ENCODE assay signal across 8 mouse cellular contexts in genomic region chr11:59483212-59483611, GRCm38 (mm10). TPM values are rescaled to one million over a fixed set of nuclear protein-coding genes. Genes with fewer than 3 reads are reported as not detected.
DNase-seq lines count a peak whose midpoint lies in the region; ATAC-seq and TF ChIP-seq lines count a peak whose summit lies in the region.

No protein-coding gene starts in this region.

- no peaks in the 10 kb centered on the region for H3K9me3 ChIP-seq in embryonic facial prominence, embryonic 10.5 days
- no peaks in the 10 kb centered on the region for H3K9me3 ChIP-seq in limb, embryonic 11.5 days (ENCODE audit: control insufficient read depth, low read length)

- no peak overlapping the region for H3K27ac ChIP-seq in left cerebral cortex, adult 2 months
- no peak overlapping the region for H3K27ac ChIP-seq in embryonic facial prominence, embryonic 10.5 days (replicated peaks)
- no peak overlapping the region for H3K27ac ChIP-seq in limb, embryonic 11.5 days (replicated peaks; ENCODE audit: low read depth, low read length)

- no peaks in the 10 kb centered on the region for H3K27me3 ChIP-seq in embryonic facial prominence, embryonic 10.5 days (replicated peaks; ENCODE audit: low read depth, poor library complexity, severe bottlenecking)
- no peaks in the 10 kb centered on the region for H3K27me3 ChIP-seq in limb, embryonic 11.5 days (ENCODE audit: control insufficient read depth, insufficient read depth, low read length)

- H3K4me3 ChIP-seq in left cerebral cortex, adult 2 months: no peak overlapping the region
- no peak overlapping the region for H3K4me3 ChIP-seq in embryonic facial prominence, embryonic 10.5 days
- no peak overlapping the region for H3K4me3 ChIP-seq in limb, embryonic 11.5 days (ENCODE audit: low read depth, low read length)

- 13% methylated on average over 2 of the region's 2 CpGs for whole genome bisulfite sequencing in embryonic facial prominence, embryonic 10.5 days
- WGBS in limb, embryonic 11.5 days: 9% methylated on average over 2 of the region's 2 CpGs

- peak; percentile 69 for TF ChIP-seq CTCF in left cerebral cortex, adult 2 months (IDR thresholded peaks at IDR 0.05)

- no peaks in the 10 kb centered on the region for H3K4me1 ChIP-seq in embryonic facial prominence, embryonic 10.5 days
- H3K4me1 ChIP-seq in limb, embryonic 11.5 days (ENCODE audit: control insufficient read depth, insufficient read depth, low read length): no peaks in the 10 kb centered on the region

- H3K4me2 ChIP-seq in limb, embryonic 11.5 days (ENCODE audit: low read depth, severe bottlenecking): no peak overlapping the region

- ATAC-seq in limb, embryonic 11.5 days (ENCODE audit: insufficient number of reproducible peaks, low FRiP score, low TSS enrichment, low read depth): no peak

- DNase-seq in adrenal gland, adult (ENCODE audit: inconsistent age in 2 of 2, low spot score in 1 of 2): peak; percentile 31 to 84
- DNase-seq in adrenal gland, postnatal 4 days (ENCODE audit: low spot score in 2 of 2): no peak
- DNase-seq in left cerebral cortex, adult 2 months (ENCODE audit: extremely low spot score in 1 of 2, low spot score in 2 of 2): peak in 1 of 2 experiments; percentile 42
- no peak for DNase-seq in left cerebral cortex, postnatal 10 days (ENCODE audit: extremely low spot score in 1 of 2, low spot score in 2 of 2)
- DNase-seq in T-cell, adult 2 months (ENCODE audit: low spot score): peak; percentile 35
- peak; percentile 47 for DNase-seq in embryonic facial prominence, embryonic 10.5 days (ENCODE audit: low spot score)
- DNase-seq in limb, embryonic 11.5 days (ENCODE audit: low spot score): peak; percentile 68
- peak; percentile 44 for DNase-seq in thymus, postnatal 14 days

- peaks cover 37% of the 10 kb centered on the region for H3K36me3 ChIP-seq in embryonic facial prominence, embryonic 10.5 days (replicated peaks)
- H3K36me3 ChIP-seq in limb, embryonic 11.5 days (ENCODE audit: control insufficient read depth, insufficient read depth, low read length): peaks cover 2% of the 10 kb centered on the region; the same call in 1 of the 2 replicates

- H3K9ac ChIP-seq in limb, embryonic 11.5 days (ENCODE audit: low read length): no peak overlapping the region

- intact Hi-C loops in left cerebral cortex, adult 2 months (cut with DNase I): loop anchor here (1.0 kb wide), 1 partner anchor 175 kb away; no protein-coding TSS in a partner anchor
- intact Hi-C loops in left cerebral cortex, postnatal 10 days (cut with DNase I): loop anchor here (2.0 to 10.0 kb wide), 2 partner anchors 176 to 258 kb away; partner anchors contain the start of genes Arf1 and Wnt9a

RNA-seq across cellular contexts. Expression of gene Zfp867, which starts 10.9 kb away (rescaled TPM):
- 10 to 100 TPM in 1 of 2 experiments, 1 to 10 TPM in 1; 9.7 to 10.1 TPM for total RNA-seq in adrenal gland, postnatal 4 days (2021)
- 1 to 10 TPM; 3.3 to 4.8 TPM for total RNA-seq in left cerebral cortex, adult 2 months (2021)
- 1 to 10 TPM; 4.2 to 4.7 TPM for total RNA-seq in left cerebral cortex, postnatal 10 days (2021)
- polyA plus RNA-seq in embryonic facial prominence, embryonic 10.5 days (2016; fragmentation: Nextera tagmentation; extraction: Ambion mirVana): 8.6 and 9.3 TPM in 2 replicates
- 9.4 and 10.0 TPM in 2 replicates for polyA plus RNA-seq in limb, embryonic 11.5 days (2014; fragmentation: Nextera tagmentation; extraction: Ambion mirVana)

RNA-seq across cellular contexts. Expression of gene Snap47, which starts 32.2 kb away (rescaled TPM):
- total RNA-seq in adrenal gland, postnatal 4 days (2021): 10 to 100 TPM; 73.3 to 76.6 TPM
- 100 to 1,000 TPM; 379 to 395 TPM for total RNA-seq in left cerebral cortex, adult 2 months (2021)
- 100 to 1,000 TPM; 366 to 371 TPM for total RNA-seq in left cerebral cortex, postnatal 10 days (2021)
- polyA plus RNA-seq in embryonic facial prominence, embryonic 10.5 days (2016; fragmentation: Nextera tagmentation; extraction: Ambion mirVana): 128 and 134 TPM in 2 replicates
- polyA plus RNA-seq in limb, embryonic 11.5 days (2014; fragmentation: Nextera tagmentation; extraction: Ambion mirVana): 144 and 148 TPM in 2 replicates

RNA-seq across cellular contexts. Expression of gene Jmjd4, which starts 33.4 kb away (rescaled TPM):
- total RNA-seq in adrenal gland, postnatal 4 days (2021): 10 to 100 TPM; 11.4 to 12.1 TPM
- 10 to 100 TPM; 27.3 to 27.4 TPM for total RNA-seq in left cerebral cortex, adult 2 months (2021)
- total RNA-seq in left cerebral cortex, postnatal 10 days (2021): 10 to 100 TPM; 34.4 to 34.5 TPM
- polyA plus RNA-seq in embryonic facial prominence, embryonic 10.5 days (2016; fragmentation: Nextera tagmentation; extraction: Ambion mirVana): 19.1 and 19.6 TPM in 2 replicates
- polyA plus RNA-seq in limb, embryonic 11.5 days (2014; fragmentation: Nextera tagmentation; extraction: Ambion mirVana): 19.1 and 20.1 TPM in 2 replicates

RNA-seq across cellular contexts. Expression of gene Zkscan17, which starts 43.3 kb away (rescaled TPM):
- total RNA-seq in adrenal gland, postnatal 4 days (2021): 10 to 100 TPM; 37.3 to 38.1 TPM
- total RNA-seq in left cerebral cortex, adult 2 months (2021): 10 to 100 TPM in 1 of 2 experiments, 1 to 10 TPM in 1; 8.2 to 11.7 TPM
- 10 to 100 TPM; 15.6 to 16.2 TPM for total RNA-seq in left cerebral cortex, postnatal 10 days (2021)
- polyA plus RNA-seq in embryonic facial prominence, embryonic 10.5 days (2016; fragmentation: Nextera tagmentation; extraction: Ambion mirVana): 37.2 and 39.3 TPM in 2 replicates
- polyA plus RNA-seq in limb, embryonic 11.5 days (2014; fragmentation: Nextera tagmentation; extraction: Ambion mirVana): 31.5 and 32.2 TPM in 2 replicates

RNA-seq across cellular contexts. Expression of gene Nlrp3, which starts 58.2 kb away (rescaled TPM):
- under 1 TPM; 0.84 to 0.85 TPM for total RNA-seq in adrenal gland, postnatal 4 days (2021)
- total RNA-seq in left cerebral cortex, adult 2 months (2021): under 1 TPM; 0.72 to 0.88 TPM
- 1 to 10 TPM in 1 of 2 experiments, under 1 TPM in 1; 0.79 to 1.5 TPM for total RNA-seq in left cerebral cortex, postnatal 10 days (2021)
- 0.14 and 0.16 TPM in 2 replicates for polyA plus RNA-seq in embryonic facial prominence, embryonic 10.5 days (2016; fragmentation: Nextera tagmentation; extraction: Ambion mirVana)
- 0.40 TPM in 1 of 2 replicates, not detected in the other for polyA plus RNA-seq in limb, embryonic 11.5 days (2014; fragmentation: Nextera tagmentation; extraction: Ambion mirVana)

Comparison
In these comparisons a context has a peak if more than half of its experiments do, and no peak if none do; other contexts are left out.
1. DNase-seq: peak in adrenal gland, adult (2 of 2), T-cell, adult 2 months (single experiment), embryonic facial prominence, embryonic 10.5 days (single experiment), limb, embryonic 11.5 days (single experiment) and thymus, postnatal 14 days (single experiment); none in adrenal gland, postnatal 4 days (0 of 2) and left cerebral cortex, postnatal 10 days (0 of 2).
2. RNA of gene Snap47, which starts 32.2 kb away (total RNA-seq): 379 to 395 TPM in left cerebral cortex, adult 2 months and 366 to 371 TPM in left cerebral cortex, postnatal 10 days; 73.3 to 76.6 TPM in adrenal gland, postnatal 4 days; every median in the first group is over 4 times any median in the second.